ENCODE assay signal across 28 mouse cellular contexts in the genomic region with DNA sequence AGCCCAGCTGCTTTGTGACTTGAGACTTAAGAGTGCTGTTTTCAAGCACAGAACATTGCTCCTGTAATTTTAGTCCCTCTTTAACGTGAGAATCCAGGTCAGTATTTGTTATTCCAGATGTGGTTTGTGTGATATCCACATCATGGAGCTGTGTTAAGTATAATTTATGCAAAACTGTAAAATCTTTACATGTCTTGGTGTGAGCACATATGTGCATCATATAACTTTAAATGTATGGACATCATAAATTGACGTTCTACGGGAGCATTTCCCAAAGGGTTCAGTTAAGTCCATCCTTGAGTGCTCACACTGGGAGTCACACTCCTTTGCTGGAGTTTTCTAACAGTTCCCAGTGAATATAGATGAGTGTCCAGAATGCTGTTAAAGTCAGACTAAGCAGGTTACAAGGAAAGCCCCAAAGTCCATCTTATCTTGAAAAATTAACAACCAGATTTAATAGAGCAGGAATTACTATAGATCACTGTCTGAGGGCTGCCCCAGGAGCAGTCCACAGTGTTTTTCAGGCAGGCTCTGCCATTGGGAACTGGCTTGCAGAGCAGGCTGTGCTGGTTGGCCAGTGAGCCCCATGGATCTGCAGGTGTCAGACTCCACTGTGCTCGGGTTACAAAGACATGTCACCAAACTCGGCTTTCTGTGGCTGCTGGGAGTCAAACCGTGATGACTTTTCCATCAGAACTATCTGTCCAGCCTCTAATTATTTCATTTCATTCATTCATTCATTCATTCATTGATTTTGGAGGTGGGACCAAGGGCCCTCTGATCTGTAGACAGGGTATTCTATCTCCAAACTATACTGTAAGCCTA. TPM values are rescaled to one million over a fixed set of nuclear protein-coding genes. Genes with fewer than 3 reads are reported as not detected.
"Had no signal": no experiment of that assay in that cellular context is flagged by ENCODE, and none has a peak within 500 bp of the region (broad histone marks: within the 10 kb centered on the region; RNA-seq: fewer than 3 reads in every experiment).

No protein-coding gene starts in this region.

- DNase-seq: liver, postnatal 0 days; lung, adult 2 months; lung, postnatal 14 days; lung, postnatal 36 days; retina, postnatal 1 day; right cerebral cortex, adult 18-20 months; right cerebral cortex, postnatal 25 days; right cerebral cortex, postnatal 4 days; spleen, adult 18-20 months; thymus, adult 18-20 months; thymus, postnatal 14 days; thymus, postnatal 36 days had no signal

- H3K27ac ChIP-seq: lung, embryonic 15.5 days; midbrain, embryonic 13.5 days; midbrain, embryonic 15.5 days; neural tube, embryonic 12.5 days had no signal

- H3K27me3 ChIP-seq: lung, embryonic 15.5 days; midbrain, embryonic 13.5 days; midbrain, embryonic 15.5 days; neural tube, embryonic 12.5 days had no signal

- H3K9me3 ChIP-seq: lung, embryonic 15.5 days; megakaryocyte, embryonic 14.5 days; midbrain, embryonic 13.5 days; midbrain, embryonic 15.5 days; neural tube, embryonic 12.5 days had no signal

- H3K4me3 ChIP-seq: lung, embryonic 15.5 days; megakaryocyte, embryonic 14.5 days; midbrain, embryonic 13.5 days; midbrain, embryonic 15.5 days; neural tube, embryonic 12.5 days had no signal

- H3K36me3 ChIP-seq: lung, embryonic 15.5 days; midbrain, embryonic 13.5 days; midbrain, embryonic 15.5 days; neural tube, embryonic 12.5 days had no signal

- H3K4me1 ChIP-seq: lung, embryonic 15.5 days; midbrain, embryonic 13.5 days; midbrain, embryonic 15.5 days; neural tube, embryonic 12.5 days had no signal

RNA-seq across cellular contexts. Expression of gene Lyz1, which starts 2.4 kb away (rescaled TPM):
- total RNA-seq: midbrain, postnatal 0 days had no signal
- polyA plus RNA-seq: midbrain, embryonic 11.5 days; midbrain, embryonic 13.5 days; midbrain, embryonic 15.5 days; midbrain, postnatal 0 days; neural tube, embryonic 12.5 days; neural tube, embryonic 14.5 days; stomach, embryonic 14.5 days had no signal

RNA-seq across cellular contexts. Expression of gene 9530003J23Rik, which starts 51.8 kb away (rescaled TPM):
- total RNA-seq: megakaryocyte progenitor cell, adult 5-6 weeks; midbrain, postnatal 0 days; monocyte, adult 5-6 weeks; neutrophil, adult 5-6 weeks had no signal
- polyA plus RNA-seq: liver, postnatal 0 days; lung, embryonic 15.5 days; macrophage; midbrain, embryonic 13.5 days; midbrain, embryonic 15.5 days; neural tube, embryonic 12.5 days; neural tube, embryonic 14.5 days; small intestine, adult 2 months; stomach, embryonic 14.5 days; stomach, embryonic 16.5 days; thymus, postnatal 0 days had no signal
